Mouse (Mus musculus) left cerebral cortex, adult 18-20 months (tissue): Measurements from ENCODE around the gene Zbed6. TPM values are rescaled to one million over a fixed set of nuclear protein-coding genes. Genes with fewer than 3 reads are reported as not detected.
"Not testable (repeated sequence)": the region's sequence is repeated elsewhere in the genome, so short reads cannot be mapped to it uniquely, and the experiment has no call there.

Source experiments
- DNase-seq, 2 experiments: peaks; one replicate each; pipeline ENCODE4 v3.0.0; 2021 to 2022; ENCODE audit warnings: low spot score in 2 of 2, mixed read lengths in 1 of 2
- long read RNA-seq, 2 experiments: library from polyadenylated mRNA; stranded (forward); transcript quantifications; one replicate each; pipeline ENCODE4 v2.0.0; 2021
- total RNA-seq, 2 experiments: library from RNA; stranded (reverse); gene quantifications; 2 replicates each; pipeline ENCODE4 v1.2.3; 2021

The Zbed6 gene
- 1 to 10 TPM; 8.3 TPM for total RNA-seq
- long read RNA-seq, experiment 1, result 0 reads
- long read RNA-seq, experiment 2, result 0 reads

DNA sequence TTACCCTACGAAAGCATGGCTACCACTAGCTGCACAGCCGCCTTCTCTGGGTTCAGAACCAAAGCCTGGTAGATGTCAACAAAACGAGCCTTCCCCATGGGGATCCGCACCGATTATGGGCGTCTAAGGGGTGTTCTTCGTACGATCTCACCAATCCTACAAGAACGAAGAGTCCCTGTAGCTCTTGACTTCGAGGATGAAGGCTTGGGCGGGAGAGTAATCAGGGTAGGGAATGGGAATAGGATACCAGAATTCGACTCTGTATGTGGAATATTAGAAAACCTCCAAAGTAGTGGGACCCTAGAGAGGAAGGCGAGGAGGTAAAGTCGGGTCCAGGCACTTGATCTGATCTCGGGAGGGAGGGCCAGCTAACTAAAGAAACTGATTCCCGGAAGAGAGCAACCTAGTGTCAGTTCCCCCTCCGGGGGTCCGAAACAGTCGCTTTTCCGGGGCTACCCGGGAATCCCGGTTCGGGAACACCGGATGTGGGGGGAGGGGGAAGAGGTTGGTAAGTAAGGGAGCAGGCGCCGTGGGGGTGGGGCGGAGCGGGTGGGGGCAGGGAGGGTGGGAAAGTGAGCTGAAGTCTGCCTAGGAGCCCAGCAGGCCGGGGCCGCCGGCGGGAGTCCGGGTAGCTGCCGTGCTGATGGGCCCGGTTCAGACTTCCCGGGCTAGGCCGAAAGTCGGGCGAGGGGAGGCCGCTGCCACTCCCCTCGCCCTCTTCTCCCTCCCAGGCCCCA, at the start of gene Zbed6:
Gene Zbed6 (minus strand): TSS at position 420 of the 737 bp plus-strand sequence.
- peak; percentile 53 to 58 for DNase-seq

DNA sequence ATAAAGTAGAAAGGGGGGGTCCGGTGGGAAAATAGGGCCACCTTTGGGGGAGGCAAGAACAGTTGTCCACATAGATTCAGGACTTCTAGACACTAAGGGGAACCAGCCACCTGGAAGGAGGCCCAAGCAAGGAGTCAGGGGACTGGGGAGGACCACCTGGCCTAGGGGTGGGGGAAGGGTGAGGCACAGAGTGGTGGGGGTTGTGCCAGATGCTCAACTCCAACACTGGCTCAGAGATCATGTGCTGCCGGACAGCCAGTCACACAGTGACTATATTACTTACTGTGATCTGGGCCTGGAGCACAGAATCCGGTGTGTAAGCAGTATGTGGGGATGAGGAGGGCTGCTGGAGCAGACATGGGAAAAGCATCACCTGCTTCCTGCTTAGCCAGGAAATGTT, 48.6 kb upstream of the Zbed6 start:
- no peak for DNase-seq

GRCm38 (mm10) chr1:133701824-133702223, 41.1 kb upstream of the Zbed6 start:
- DNase-seq, result peak in 1 of 2 experiments; percentile 21

GRCm38 (mm10) chr1:133697935-133698620, 37.4 kb upstream of the Zbed6 start:
- DNase-seq, result no peak

- no peak for DNase-seq
These were observed 35.2 kb upstream of the Zbed6 start for GRCm38 (mm10) chr1:133695901-133696300.

- DNase-seq, result no peak
These were observed 34.2 kb upstream of the Zbed6 start for GRCm38 (mm10) chr1:133694876-133695275.

DNA sequence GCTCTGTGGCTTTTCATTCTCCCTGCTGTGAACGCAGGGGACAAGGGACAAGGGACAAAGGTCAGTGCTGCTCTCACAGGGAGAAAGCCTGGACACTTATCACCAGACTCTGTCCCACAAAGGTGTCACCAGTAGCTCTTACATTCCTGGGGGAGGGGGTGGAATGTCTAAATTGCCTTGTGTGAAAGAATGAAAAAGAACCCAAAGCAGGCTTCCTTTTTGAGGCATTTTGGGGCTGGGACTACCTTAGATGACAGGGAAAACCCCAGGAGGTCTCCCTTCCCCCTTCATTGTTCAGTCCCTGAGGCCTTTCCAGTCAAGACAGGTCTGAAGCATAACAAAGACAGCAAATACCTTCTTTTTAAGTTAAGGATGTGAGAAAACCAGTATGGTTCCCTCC, 33.6 kb upstream of the Zbed6 start:
- DNase-seq, result no peak

- DNase-seq, result no peak
These were observed 32.9 kb upstream of the Zbed6 start for GRCm38 (mm10) chr1:133693536-133694114.

DNA sequence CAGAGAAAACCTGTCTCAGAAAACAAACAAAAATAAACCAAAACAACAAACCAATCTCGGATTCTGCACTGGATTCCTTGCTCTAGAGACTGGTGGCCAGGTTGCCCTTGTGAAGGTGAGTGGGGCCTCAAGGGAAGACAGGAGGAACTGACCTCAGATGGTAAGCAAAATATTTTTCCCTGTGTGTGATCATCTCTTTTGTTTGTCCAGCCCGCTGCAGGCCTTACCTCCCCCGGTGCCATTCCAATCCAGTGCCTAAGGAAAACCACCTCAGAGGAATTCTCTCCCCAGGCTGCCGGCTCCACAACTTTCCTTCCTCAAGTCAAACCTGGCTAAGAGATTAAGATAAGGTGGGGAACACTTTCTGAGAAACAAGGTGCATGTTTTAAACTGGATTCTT, 31.5 kb upstream of the Zbed6 start:
- no peak for DNase-seq

GRCm38 (mm10) chr1:133691046-133691445, 30.4 kb upstream of the Zbed6 start:
- DNase-seq, result no peak

DNA sequence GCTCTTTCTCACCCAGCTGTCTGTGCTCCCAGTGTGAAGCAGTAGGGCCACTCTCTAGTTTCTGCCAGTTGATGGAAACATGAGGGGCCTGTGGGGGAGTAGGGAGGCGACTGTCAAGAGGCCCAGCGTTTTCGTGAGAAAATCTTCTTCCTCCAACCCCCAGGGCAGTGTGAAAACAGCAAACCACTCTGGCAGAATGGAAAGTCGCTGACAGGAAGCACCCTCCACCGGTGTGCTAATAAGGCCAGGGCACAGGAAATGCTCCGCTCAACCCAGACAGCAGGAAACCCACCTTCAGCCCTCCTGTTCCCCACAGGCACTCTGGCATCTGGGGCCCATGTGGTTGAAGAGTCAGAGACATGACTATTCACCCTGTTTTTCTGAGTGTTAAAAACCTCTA, 29.2 kb upstream of the Zbed6 start, which contains the start of gene Lax1:
Gene Lax1 (minus strand): TSS at position 212 of the 400 bp plus-strand sequence.
- no peak for DNase-seq

DNA sequence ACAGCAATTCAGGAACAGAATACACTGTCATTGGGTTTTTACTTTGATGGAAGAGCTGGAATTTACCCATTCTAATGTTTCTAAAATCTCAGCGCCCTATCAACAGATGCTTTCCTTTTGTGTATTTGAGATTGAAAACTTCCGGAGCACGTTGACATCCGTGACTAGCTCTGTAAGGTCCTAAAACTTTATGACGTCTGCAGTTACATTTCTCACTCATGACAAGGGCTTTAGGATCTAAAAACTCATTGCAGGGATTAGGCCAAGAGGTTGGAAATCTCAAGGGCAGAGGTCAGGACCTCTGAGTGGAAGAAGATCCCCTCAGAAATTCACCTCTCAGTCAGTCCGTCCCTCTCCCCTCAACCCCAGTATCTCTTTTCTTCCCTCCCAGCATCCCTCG, 27.6 kb upstream of the Zbed6 start:
- DNase-seq, result no peak

GRCm38 (mm10) chr1:133685749-133686519, 25.2 kb upstream of the Zbed6 start:
- no peak for DNase-seq

DNA sequence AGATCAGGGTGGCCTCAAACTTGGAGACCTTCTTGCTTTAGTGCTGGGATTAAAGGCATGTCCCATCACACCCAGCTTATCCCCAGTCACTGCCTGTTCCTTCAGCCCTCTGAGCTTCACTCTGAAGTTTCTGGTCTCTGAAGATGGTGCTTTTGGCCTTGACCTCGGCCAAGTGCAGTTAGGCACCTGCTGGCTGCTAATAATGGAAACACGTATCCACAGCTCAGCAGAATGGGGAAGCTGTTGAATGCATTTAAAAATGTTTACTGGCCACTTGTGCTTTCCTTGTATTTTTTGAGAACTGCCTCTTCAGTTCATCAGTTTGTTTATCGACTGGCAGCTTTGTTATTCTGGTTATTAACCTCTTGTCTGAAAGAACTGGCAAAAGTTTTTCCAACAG, 11.1 kb upstream of the Zbed6 start:
- DNase-seq, result no peak

DNA sequence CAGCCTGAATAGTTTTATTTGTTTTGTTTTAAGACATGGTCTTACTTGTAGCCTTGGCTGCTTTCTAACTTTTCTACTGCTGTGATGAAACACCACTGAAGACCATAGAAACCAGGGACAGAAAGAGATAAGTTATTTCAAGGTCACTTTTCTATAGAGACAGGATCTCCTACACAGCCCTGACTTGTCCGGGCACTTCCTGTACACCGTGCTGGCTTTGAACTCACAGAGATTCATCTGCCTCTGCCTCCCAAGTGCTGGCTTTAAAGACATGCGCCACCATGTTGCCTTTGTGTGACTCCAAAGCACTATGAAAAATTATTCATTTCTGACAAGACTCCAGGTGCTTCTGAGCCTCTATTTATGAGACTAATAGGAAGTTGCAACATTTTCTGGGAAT, 10.6 kb upstream of the Zbed6 start:
- DNase-seq, result no peak

DNA sequence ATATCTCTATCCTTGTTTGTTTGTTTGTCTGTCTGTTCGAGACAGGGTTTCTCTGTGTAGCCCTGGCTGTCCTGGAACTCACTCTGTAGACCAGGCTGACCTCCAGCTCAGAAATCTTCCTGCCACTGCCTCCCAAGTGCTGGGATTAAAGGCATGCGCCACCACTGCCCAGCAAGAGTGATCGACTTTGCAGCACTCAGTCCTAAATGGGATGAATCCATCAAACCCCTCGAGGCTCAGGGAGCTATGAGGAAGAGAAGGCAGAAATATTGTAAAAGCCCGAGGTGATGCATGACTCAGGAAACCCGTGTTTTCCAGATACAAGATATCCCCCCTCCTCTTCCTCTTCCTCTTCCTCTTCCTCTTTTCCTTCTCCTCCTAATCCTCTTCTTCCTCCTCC, 10.1 kb upstream of the Zbed6 start:
- DNase-seq, result no peak

DNA sequence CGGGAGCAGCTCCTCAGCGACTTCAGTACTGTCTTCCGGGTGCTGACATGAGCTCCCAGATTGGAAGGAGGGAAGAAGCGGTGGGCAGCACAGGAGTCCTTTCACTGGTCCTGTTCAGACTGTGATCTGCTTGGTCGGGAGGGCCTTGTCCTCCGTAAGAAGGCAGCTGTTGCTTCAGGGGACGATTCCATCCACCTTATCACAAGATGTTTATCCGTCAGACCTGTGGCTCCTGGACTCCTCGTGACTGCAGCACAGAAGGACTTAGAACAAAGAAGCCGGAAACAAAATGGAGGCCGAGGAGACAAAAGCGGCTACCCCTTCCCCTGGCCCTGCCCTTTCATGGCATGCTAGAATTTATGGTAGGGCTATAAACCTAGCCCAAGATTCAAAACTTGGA, 9.5 kb upstream of the Zbed6 start:
- DNase-seq, result no peak

- DNase-seq, result no peak
These were observed 7.9 kb upstream of the Zbed6 start for GRCm38 (mm10) chr1:133668618-133669017.

DNA sequence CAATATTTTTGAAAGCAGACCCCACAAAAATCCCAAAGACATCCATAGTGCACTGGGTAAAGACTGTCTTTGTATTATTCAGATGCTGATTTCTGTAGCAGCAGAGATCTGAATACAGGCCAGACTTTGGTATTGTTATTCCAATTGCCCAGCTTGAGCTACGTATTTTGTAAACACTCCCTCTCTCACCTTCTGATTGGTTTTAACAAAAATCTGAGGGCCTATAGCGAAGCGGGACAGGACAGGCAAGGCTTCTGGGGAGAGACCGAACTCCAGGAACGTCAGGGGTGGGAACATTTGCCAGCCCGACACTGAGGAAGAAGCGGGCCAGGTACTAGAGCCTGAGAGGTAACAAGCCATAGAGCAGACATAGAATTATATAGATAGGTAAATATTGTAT, 7.0 kb upstream of the Zbed6 start:
- no peak for DNase-seq

DNA sequence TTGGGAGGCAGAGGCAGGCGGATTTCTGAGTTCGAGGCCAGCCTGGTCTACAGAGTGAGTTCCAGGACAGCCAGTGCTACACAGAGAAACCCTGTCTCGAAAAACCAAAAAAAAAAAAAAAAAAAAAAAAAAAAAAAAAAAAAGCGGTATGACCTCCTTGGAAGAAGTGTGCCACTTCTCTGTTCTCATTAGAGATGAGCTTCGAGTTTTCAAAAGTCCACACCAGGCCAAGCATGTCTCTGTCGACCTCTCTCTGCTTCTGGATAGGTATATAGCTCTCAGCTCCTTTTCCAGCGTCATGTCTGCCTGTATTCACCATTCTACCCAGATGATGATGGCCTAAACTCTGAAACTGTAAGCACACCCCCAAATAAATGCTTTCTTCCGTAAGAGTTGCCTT, 5.0 kb upstream of the Zbed6 start:
- not testable (repeated sequence) for DNase-seq

- no peak for DNase-seq
These were observed 3.7 kb upstream of the Zbed6 start for GRCm38 (mm10) chr1:133664203-133664970.
